20 mouse cellular contexts compared by ENCODE assay signal in genomic region chr3:86834341-86834740, GRCm38 (mm10).
DNase-seq lines count a peak whose midpoint lies in the region; ATAC-seq and TF ChIP-seq lines count a peak whose summit lies in the region.
"Had no signal": no experiment of that assay in that cellular context is flagged by ENCODE, and none has a peak within 500 bp of the region (broad histone marks: within the 10 kb centered on the region; RNA-seq: fewer than 3 reads in every experiment).

No protein-coding gene starts in this region.

- H3K9me3 ChIP-seq in hindbrain, embryonic 14.5 days (ENCODE audit: control insufficient read depth, low read length): no peaks in the 10 kb centered on the region
- H3K9me3 ChIP-seq in hindbrain, embryonic 10.5 days: no peaks in the 10 kb centered on the region
- no peaks in the 10 kb centered on the region for H3K9me3 ChIP-seq in forebrain, embryonic 15.5 days
- H3K9me3 ChIP-seq: G1E; midbrain, embryonic 12.5 days had no signal

- ATAC-seq in hindbrain, embryonic 14.5 days (ENCODE audit: low FRiP score): no peak
- ATAC-seq in CD4-positive, CD25-positive, alpha-beta regulatory T cell, adult 4 months: peak; percentile 26
- no peak for ATAC-seq in forebrain, embryonic 15.5 days (replicated peaks)

- H3K36me3 ChIP-seq in hindbrain, embryonic 14.5 days (replicated peaks; ENCODE audit: control insufficient read depth, insufficient read depth): peaks cover 17% of the 10 kb centered on the region
- peaks cover 16% of the 10 kb centered on the region for H3K36me3 ChIP-seq in hindbrain, embryonic 10.5 days
- peaks cover 11% of the 10 kb centered on the region for H3K36me3 ChIP-seq in forebrain, embryonic 15.5 days
- H3K36me3 ChIP-seq: G1E had no signal

- H3K9ac ChIP-seq in hindbrain, embryonic 14.5 days: no peak overlapping the region
- no peak overlapping the region for H3K9ac ChIP-seq in forebrain, embryonic 15.5 days (replicated peaks)
- H3K9ac ChIP-seq: midbrain, embryonic 12.5 days had no signal

- no peaks in the 10 kb centered on the region for H3K27me3 ChIP-seq in hindbrain, embryonic 14.5 days (ENCODE audit: control insufficient read depth, insufficient read depth, low read length)
- H3K27me3 ChIP-seq in hindbrain, embryonic 10.5 days (ENCODE audit: insufficient read depth, poor library complexity, severe bottlenecking): no peaks in the 10 kb centered on the region
- no peaks in the 10 kb centered on the region for H3K27me3 ChIP-seq in forebrain, embryonic 15.5 days
- H3K27me3 ChIP-seq: midbrain, embryonic 12.5 days had no signal

- no peak for TF ChIP-seq CTCF in lung, adult 2 months (IDR thresholded peaks at IDR 0.05; ENCODE audit: insufficient read depth, low read length)

- WGBS in hindbrain, embryonic 14.5 days: 63% methylated on average over 7 of the region's 7 CpGs
- WGBS in hindbrain, embryonic 10.5 days: 77% methylated on average over 7 of the region's 7 CpGs
- 43% methylated on average over 7 of the region's 7 CpGs for WGBS in forebrain, embryonic 15.5 days
- 81% methylated on average over 7 of the region's 7 CpGs for WGBS in lung, adult 2 months

- H3K27ac ChIP-seq in hindbrain, embryonic 14.5 days: 0 out of 2 replicates have a peak overlapping the region, but pooled peaks have one; percentile 21
- no peak overlapping the region for H3K27ac ChIP-seq in hindbrain, embryonic 10.5 days
- peak overlapping the region; percentile 80 for H3K27ac ChIP-seq in forebrain, embryonic 15.5 days (replicated peaks)
- H3K27ac ChIP-seq: macrophage; midbrain, embryonic 12.5 days had no signal

- intact Hi-C loops in heart, postnatal 25 days (cut with DNase I): loop anchor here (2.0 kb wide), 1 partner anchor 142 kb away; no protein-coding TSS in a partner anchor

- H3K4me1 ChIP-seq in hindbrain, embryonic 14.5 days (replicated peaks; ENCODE audit: control insufficient read depth, insufficient read depth, low read length): peaks cover 23% of the 10 kb centered on the region
- H3K4me1 ChIP-seq in hindbrain, embryonic 10.5 days (replicated peaks): peaks cover 21% of the 10 kb centered on the region
- H3K4me1 ChIP-seq in forebrain, embryonic 15.5 days: peaks cover 55% of the 10 kb centered on the region
- no peaks in the 10 kb centered on the region for H3K4me1 ChIP-seq in lung, adult 2 months (ENCODE audit: control insufficient read depth, insufficient read depth, low read length)

- no peak for TF ChIP-seq POLR2A in lung, adult 2 months (IDR thresholded peaks at IDR 0.05; ENCODE audit: borderline replicate concordance, extremely low read depth, low read depth, low read length)

- H3K4me3 ChIP-seq in hindbrain, embryonic 14.5 days (replicated peaks; ENCODE audit: low read length): no peak overlapping the region
- no peak overlapping the region for H3K4me3 ChIP-seq in hindbrain, embryonic 10.5 days
- H3K4me3 ChIP-seq in forebrain, embryonic 15.5 days: no peak overlapping the region
- no peak overlapping the region for H3K4me3 ChIP-seq in lung, adult 2 months (replicated peaks; ENCODE audit: extremely low read depth, low read depth, low read length)
- H3K4me3 ChIP-seq: midbrain, embryonic 12.5 days had no signal

- DNase-seq in hindbrain, embryonic 14.5 days (ENCODE audit: low spot score): no peak
- no peak for DNase-seq in hindbrain, embryonic 10.5 days (ENCODE audit: low spot score)
- peak; percentile 75 for DNase-seq in thymus, postnatal 0 days (ENCODE audit: low spot score)
- no peak for DNase-seq in T-cell, adult 2 months (ENCODE audit: low spot score)
- no peak for DNase-seq in lung, adult 2 months
- DNase-seq in heart, postnatal 25 days (ENCODE audit: low spot score): no peak
- DNase-seq: cerebellum, postnatal 10 days; gastrocnemius, postnatal 14 days; heart, postnatal 14 days; kidney, adult 11 months; kidney, postnatal 14 days; layer of hippocampus, adult 9-11 months; lung, adult 18-20 months; right cerebral cortex, adult 18-20 months had no signal

- no peak overlapping the region for H3K4me2 ChIP-seq in hindbrain, embryonic 14.5 days (replicated peaks)
- H3K4me2 ChIP-seq in forebrain, embryonic 15.5 days (replicated peaks): no peak overlapping the region
- H3K4me2 ChIP-seq: heart, embryonic 11.5 days; midbrain, embryonic 12.5 days had no signal
